Mouse (Mus musculus): ENCODE results near the gene Car12. TPM values are rescaled to one million over a fixed set of nuclear protein-coding genes. Genes with fewer than 3 reads are reported as not detected.
A peak's percentile ranks its signal among the peaks of the same experiment; 100 is the strongest.
"Not testable (repeated sequence)": the region's sequence is repeated elsewhere in the genome, so short reads cannot be mapped to it uniquely, and the experiment has no call there.

Gene Car12
- polyA plus RNA-seq, 1 experiment from 2014 or later: 13.0 TPM

DNA sequence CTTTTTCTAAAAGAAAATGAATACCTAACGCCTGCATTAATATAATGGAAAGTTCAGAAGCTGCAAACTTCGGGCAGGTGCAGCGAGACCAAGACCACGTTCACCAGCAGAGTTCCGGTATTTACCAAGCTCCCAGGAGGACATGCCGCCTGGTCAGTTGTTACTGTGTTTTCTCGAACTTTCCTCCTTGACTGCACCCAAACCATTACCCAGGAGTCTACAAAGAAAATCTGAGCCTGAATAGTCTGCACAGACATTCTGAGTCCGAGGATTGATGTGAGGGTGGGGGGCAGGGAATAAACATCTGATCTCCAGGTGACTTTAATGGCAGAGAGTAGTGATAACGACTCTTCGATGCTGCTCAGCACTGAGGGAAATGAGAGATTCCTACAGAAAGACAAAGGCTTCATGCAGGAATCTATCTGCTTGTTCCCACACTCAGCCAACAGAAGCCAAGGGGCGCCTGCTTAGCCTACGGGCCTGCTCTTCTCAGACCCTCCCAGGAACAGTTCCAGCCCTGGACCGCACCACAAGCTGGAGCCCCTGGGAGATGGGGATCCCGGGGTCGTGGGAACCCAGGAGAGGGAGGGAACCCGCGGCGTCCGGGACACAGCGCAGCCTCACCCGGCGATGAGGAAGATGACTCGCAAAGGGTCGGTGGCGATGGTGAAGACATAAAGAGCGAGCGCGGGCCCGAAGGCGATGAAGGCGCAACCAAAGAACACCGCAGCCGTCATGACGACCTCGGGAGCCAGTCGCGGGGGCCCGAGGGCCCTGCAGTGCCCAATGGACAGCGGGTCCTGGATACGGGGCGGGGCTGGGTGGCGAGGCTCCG is 81.4 kb downstream of the Car12 start:
- Histone ChIP-seq H3K9me3 (no peaks in the 10 kb centered on the region), H3K27ac (peak overlapping the region; percentile 95), H3K4me1 (no peaks in the 10 kb centered on the region), H3K9ac (peak overlapping the region; percentile 54), H3K27me3 (replicated peaks) (no peaks in the 10 kb centered on the region), H3K4me3 (replicated peaks) (peak overlapping the region; percentile 73), H3K4me2 (peak overlapping the region; percentile 91), H3K36me3 (no peaks in the 10 kb centered on the region)
- 2% methylated on average over 43 of the region's 43 CpGs for WGBS
- peak; percentile 1; the same call in 1 of the 2 replicates for ATAC-seq (ENCODE audit: insufficient read depth, low FRiP score, low read depth)

GRCm38 (mm10) chr9:66795464-66796324 is 82.2 kb downstream of the Car12 start, which contains the start of gene Aph1b:
Aph1b (minus strand) TSS chr9:66795490.
- Histone ChIP-seq H3K27ac (peak within 1 kb of the TSS; percentile 95), H3K4me3 (replicated peaks) (peak within 1 kb of the TSS; percentile 73), H3K36me3 (no peaks in the 10 kb centered on the region), H3K4me1 (no peaks in the 10 kb centered on the region), H3K9ac (peak within 1 kb of the TSS; percentile 54), H3K27me3 (replicated peaks) (no peaks in the 10 kb centered on the region), H3K9me3 (no peaks in the 10 kb centered on the region), H3K4me2 (peak within 1 kb of the TSS; percentile 91)
- WGBS: under 1% methylated on average over 42 of the region's 42 CpGs
- ATAC-seq (ENCODE audit: insufficient read depth, low FRiP score, low read depth): peak; percentile 98

DNA sequence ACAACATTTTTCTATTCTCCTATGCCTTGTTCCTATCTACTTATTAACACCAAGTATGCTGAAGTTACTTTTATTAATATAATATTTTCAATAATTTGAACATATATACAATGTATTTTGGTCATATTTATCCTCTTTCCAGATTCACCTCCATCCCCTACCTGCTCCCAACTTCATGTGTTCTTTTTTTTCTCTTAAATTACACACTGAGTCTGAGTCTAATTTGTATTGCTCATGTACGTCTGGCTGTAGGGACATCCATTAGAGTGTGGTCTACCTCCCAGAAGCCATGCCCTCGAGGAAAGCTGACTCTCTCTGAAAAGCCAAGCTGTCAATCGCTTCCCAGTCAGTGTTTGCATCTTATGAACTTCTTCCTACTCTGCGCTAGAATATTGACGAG is 83.3 kb downstream of the Car12 start, which contains the start of gene Gm10647:
Gene Gm10647, plus strand, starts transcription at position 301 of the 400 bp plus-strand sequence.
- Histone ChIP-seq H3K9me3 (no peaks in the 10 kb centered on the region), H3K36me3 (no peaks in the 10 kb centered on the region), H3K4me1 (no peaks in the 10 kb centered on the region), H3K4me3 (replicated peaks) (peak within 1 kb of the TSS; percentile 73), H3K9ac (no peak within 1 kb of the TSS), H3K4me2 (peak within 1 kb of the TSS; percentile 91), H3K27me3 (replicated peaks) (no peaks in the 10 kb centered on the region), H3K27ac (peak within 1 kb of the TSS; percentile 95)
- ATAC-seq (ENCODE audit: insufficient read depth, low FRiP score, low read depth): no peak
- 71% methylated on average over 5 of the region's 5 CpGs for WGBS

DNA sequence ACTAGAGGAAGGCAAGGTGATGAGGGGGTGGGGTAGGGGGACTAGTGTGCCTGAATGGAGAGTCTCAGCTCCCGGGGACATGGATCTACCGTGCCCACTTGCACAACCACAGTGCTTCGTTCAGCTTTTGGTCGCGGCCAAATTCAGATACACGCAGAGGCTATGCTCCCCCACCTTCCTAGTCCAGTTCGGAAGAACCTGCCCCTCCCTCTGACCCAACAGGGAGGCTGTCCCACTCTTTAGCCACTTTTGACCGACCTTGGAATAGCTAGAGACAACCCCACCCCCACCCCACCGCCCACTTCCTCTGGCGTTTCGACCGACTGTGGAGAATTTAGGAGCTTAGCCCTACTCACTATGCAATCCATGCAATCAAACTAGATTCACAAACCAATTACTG is 88.5 kb downstream of the Car12 start:
- no peak overlapping the region for H3K27ac ChIP-seq
- peaks cover 3% of the 10 kb centered on the region; the same call in 1 of the 2 replicates for H3K4me1 ChIP-seq
- H3K27me3 ChIP-seq (replicated peaks): 0 out of 2 replicates have a peak, but pooled peaks cover 3% of the 10 kb centered on the region
- no peak for ATAC-seq (ENCODE audit: insufficient read depth, low FRiP score, low read depth)
- H3K36me3 ChIP-seq: no peaks in the 10 kb centered on the region
- no peaks in the 10 kb centered on the region for H3K9me3 ChIP-seq
- H3K9ac ChIP-seq: no peak overlapping the region
- no peak overlapping the region for H3K4me2 ChIP-seq
- no peak overlapping the region for H3K4me3 ChIP-seq (replicated peaks)
- 57% methylated on average over 12 of the region's 12 CpGs for WGBS

- H3K27me3 ChIP-seq (replicated peaks); H3K9ac ChIP-seq; H3K27ac ChIP-seq; ATAC-seq (ENCODE audit: insufficient read depth, low FRiP score, low read depth); H3K36me3 ChIP-seq; H3K4me1 ChIP-seq; H3K9me3 ChIP-seq: not testable (repeated sequence)
- peak overlapping the region; percentile 51 for H3K4me2 ChIP-seq
- H3K4me3 ChIP-seq (replicated peaks): peak overlapping the region; percentile 28
- WGBS: 7% methylated on average over 30 of the region's 37 CpGs
Measured at GRCm38 (mm10) chr9:66805951-66806350, 92.5 kb downstream of the Car12 start.

- WGBS: 44% methylated on average over 2 of the region's 2 CpGs
- H3K4me1 ChIP-seq: no peaks in the 10 kb centered on the region
- no peak for ATAC-seq (ENCODE audit: insufficient read depth, low FRiP score, low read depth)
- H3K4me2 ChIP-seq: no peak overlapping the region
- H3K27ac ChIP-seq: no peak overlapping the region
- H3K36me3 ChIP-seq: no peaks in the 10 kb centered on the region
- no peaks in the 10 kb centered on the region for H3K9me3 ChIP-seq
- H3K9ac ChIP-seq: no peak overlapping the region
- H3K27me3 ChIP-seq (replicated peaks): no peaks in the 10 kb centered on the region
- no peak overlapping the region for H3K4me3 ChIP-seq (replicated peaks)
Measured at GRCm38 (mm10) chr9:66813392-66813791, 99.9 kb downstream of the Car12 start.

Other genes starting within 250 kb of the Car12 start
- 19.2 and 19.9 TPM in 2 replicates for gene Fbxl22, start 199.1 kb upstream of the Car12 start, polyA plus RNA-seq (2015; fragmentation: Nextera tagmentation; extraction: Ambion mirVana)
- 60.9 and 64.6 TPM in 2 replicates for gene Usp3, start 120.5 kb upstream of the Car12 start, polyA plus RNA-seq (2015; fragmentation: Nextera tagmentation; extraction: Ambion mirVana)
- 8.4 and 9.1 TPM in 2 replicates for gene Aph1b, start 81.8 kb downstream of the Car12 start, polyA plus RNA-seq (2015; fragmentation: Nextera tagmentation; extraction: Ambion mirVana)
- 0.80 and 1.0 TPM in 2 replicates for gene Gm10647, start 83.4 kb downstream of the Car12 start, polyA plus RNA-seq (2015; fragmentation: Nextera tagmentation; extraction: Ambion mirVana)
- 5.1 and 5.7 TPM in 2 replicates for gene Aph1c, start 121.0 kb downstream of the Car12 start, polyA plus RNA-seq (2015; fragmentation: Nextera tagmentation; extraction: Ambion mirVana)
- gene Rab8b, start 206.0 kb downstream of the Car12 start, polyA plus RNA-seq (2015; fragmentation: Nextera tagmentation; extraction: Ambion mirVana): 24.8 and 25.0 TPM in 2 replicates
- gene Rps27l, start 232.4 kb downstream of the Car12 start, polyA plus RNA-seq (2015; fragmentation: Nextera tagmentation; extraction: Ambion mirVana): 840 and 853 TPM in 2 replicates